Mouse (Mus musculus) heart, embryonic 16.5 days (tissue): ENCODE data around the gene Atp2a3. TPM values are rescaled to one million over a fixed set of nuclear protein-coding genes. Genes with fewer than 3 reads are reported as not detected.

ENCODE experiments used
- ATAC-seq: fragments of 200-750 bp; cut with Nextera tagmentation; replicated peaks from 2 replicates; pipeline ENCODE4 v1.8.0; 2017; ENCODE audit warnings: moderate number of reproducible peaks; ENCODE audit not compliant: insufficient read depth, low FRiP score; ENCODE audit errors: extremely low read depth
- H3K27ac ChIP-seq: fragments of 300-500 bp; sonication (generic); 2 replicates; pipeline ENCODE4 v1.5.1; 2014; ENCODE audit warnings: mild to moderate bottlenecking, low read length, control low read depth, moderate library complexity
- H3K27me3 ChIP-seq: fragments of 300-500 bp; sonication (generic); 2 replicates; pipeline ENCODE4 v1.6.1; 2014; ENCODE audit warnings: low read length, mixed read lengths; ENCODE audit not compliant: control insufficient read depth, insufficient read depth
- H3K36me3 ChIP-seq: fragments of 300-500 bp; sonication (generic); 2 replicates; pipeline ENCODE4 v1.6.1; 2014; ENCODE audit not compliant: control insufficient read depth, insufficient read depth
- H3K4me1 ChIP-seq: fragments of 300-500 bp; sonication (generic); 2 replicates; pipeline ENCODE4 v1.6.1; 2014; ENCODE audit warnings: low read length, mixed read lengths; ENCODE audit not compliant: control insufficient read depth, insufficient read depth
- H3K4me2 ChIP-seq: fragments of 300-500 bp; sonication (generic); 2 replicates; pipeline ENCODE4 v1.6.1; 2014; ENCODE audit warnings: low read depth, mild to moderate bottlenecking, control low read depth, low read length
- H3K4me3 ChIP-seq: fragments of 300-500 bp; sonication (generic); 2 replicates; pipeline ENCODE4 v1.5.1; 2014; ENCODE audit warnings: mild to moderate bottlenecking, control low read depth, low read length
- H3K9ac ChIP-seq: fragments of 300-500 bp; sonication (generic); 2 replicates; pipeline ENCODE4 v1.6.1; 2014; ENCODE audit warnings: low read length, control low read depth
- H3K9me3 ChIP-seq: fragments of 300-500 bp; sonication (generic); replicated peaks from 2 replicates; pipeline ENCODE4 v1.6.1; 2016; ENCODE audit warnings: low read length; ENCODE audit not compliant: control insufficient read depth
- WGBS: fragments of 180-500 bp; shearing (Covaris S2); extraction: QIAGEN DNeasy Blood & Tissue Kit; methylation state at CpG from one replicate; pipeline ENCODE4 v1.1.7; 2014; 5-methylcytosine and 5-hydroxymethylcytosine counted together
- polyA plus RNA-seq: library from polyadenylated mRNA; unstranded; fragments of >200 nt; fragmentation: Nextera tagmentation; extraction: Ambion mirVana; gene quantifications from 2 replicates; pipeline ENCODE4 v1.2.1, GENCODE M21; 2015

Gene Atp2a3
- polyA plus RNA-seq, 1 experiment from 2014 or later, result 14.9 TPM

GRCm38 (mm10) chr11:73007698-73008481 is 46.9 kb downstream of the Atp2a3 start:
- H3K36me3 ChIP-seq, result no peaks in the 10 kb centered on the region
- H3K4me1 ChIP-seq, result peaks cover 23% of the 10 kb centered on the region
- no peaks in the 10 kb centered on the region for H3K9me3 ChIP-seq
- no peak overlapping the region for H3K4me2 ChIP-seq
- H3K27me3 ChIP-seq, result peaks cover 8% of the 10 kb centered on the region; the same call in 1 of the 2 replicates
- H3K4me3 ChIP-seq, result no peak overlapping the region
- H3K27ac ChIP-seq, result 0 out of 2 replicates have a peak overlapping the region, but pooled peaks have one; percentile 9
- 45% methylated on average over 11 of the region's 11 CpGs for WGBS
- 0 out of 2 replicates have a peak, but pooled peaks have one; percentile 26 for ATAC-seq
- no peak overlapping the region for H3K9ac ChIP-seq

GRCm38 (mm10) chr11:73008826-73009225 is 47.9 kb downstream of the Atp2a3 start:
- H3K4me3 ChIP-seq, result no peak overlapping the region
- peaks cover 23% of the 10 kb centered on the region for H3K4me1 ChIP-seq
- peaks cover 8% of the 10 kb centered on the region; the same call in 1 of the 2 replicates for H3K27me3 ChIP-seq
- ATAC-seq, result 0 out of 2 replicates have a peak, but pooled peaks have one; percentile 19
- no peak overlapping the region for H3K27ac ChIP-seq
- H3K9me3 ChIP-seq, result no peaks in the 10 kb centered on the region
- H3K4me2 ChIP-seq, result no peak overlapping the region
- H3K36me3 ChIP-seq, result no peaks in the 10 kb centered on the region
- no peak overlapping the region for H3K9ac ChIP-seq
- 73% methylated on average over 2 of the region's 2 CpGs for WGBS

- Histone ChIP-seq H3K9ac (0 out of 2 replicates have a peak overlapping the region, but pooled peaks have one; percentile 8), H3K27me3 (peaks cover 8% of the 10 kb centered on the region; the same call in 1 of the 2 replicates), H3K4me3 (peak overlapping the region; percentile 12; the same call in 1 of the 2 replicates), H3K36me3 (no peaks in the 10 kb centered on the region), H3K9me3 (no peaks in the 10 kb centered on the region), H3K4me2 (no peak overlapping the region; the same call in 1 of the 2 replicates), H3K4me1 (peaks cover 24% of the 10 kb centered on the region), H3K27ac (no peak overlapping the region; the same call in 1 of the 2 replicates)
- 62% methylated on average over 13 of the region's 13 CpGs for WGBS
- ATAC-seq, result no peak
These were observed 48.7 kb downstream of the Atp2a3 start for GRCm38 (mm10) chr11:73009531-73010274.

- H3K27ac ChIP-seq, result no peak overlapping the region
- no peak overlapping the region for H3K4me2 ChIP-seq
- no peaks in the 10 kb centered on the region for H3K36me3 ChIP-seq
- no peak overlapping the region for H3K4me3 ChIP-seq
- 72% methylated on average over 5 of the region's 5 CpGs for WGBS
- H3K27me3 ChIP-seq, result peaks cover 12% of the 10 kb centered on the region
- no peaks in the 10 kb centered on the region for H3K9me3 ChIP-seq
- H3K9ac ChIP-seq, result no peak overlapping the region
- peaks cover 14% of the 10 kb centered on the region for H3K4me1 ChIP-seq
- no peak for ATAC-seq
These were observed 53.0 kb downstream of the Atp2a3 start for GRCm38 (mm10) chr11:73013981-73014380.

DNA sequence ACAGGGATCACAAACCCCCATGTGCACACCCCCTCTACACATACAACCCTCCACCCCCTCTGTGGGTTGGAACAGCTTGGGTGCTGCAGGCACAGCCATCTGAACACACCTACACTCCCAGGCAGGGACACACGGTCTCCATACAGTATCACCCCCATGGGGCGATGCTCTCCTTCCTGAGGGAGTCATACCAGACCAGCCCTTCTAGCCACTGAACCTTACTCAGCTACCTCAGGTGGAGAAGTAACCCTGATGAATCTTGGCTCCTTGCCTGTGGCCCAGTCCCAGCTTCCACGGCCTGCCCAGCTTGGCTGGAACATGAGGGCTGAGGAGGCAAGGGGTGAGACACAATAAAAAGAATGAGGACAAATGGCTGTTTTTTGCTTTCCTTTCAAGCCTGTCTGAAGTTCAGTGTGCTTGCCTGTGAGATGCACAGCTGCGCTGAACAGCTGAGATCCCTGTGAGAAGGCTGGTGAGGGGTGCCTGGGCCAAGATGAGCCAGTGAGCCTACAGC is 53.9 kb downstream of the Atp2a3 start:
- Histone ChIP-seq H3K4me2 (no peak overlapping the region), H3K9me3 (no peaks in the 10 kb centered on the region), H3K4me1 (peaks cover 19% of the 10 kb centered on the region), H3K27me3 (peaks cover 11% of the 10 kb centered on the region), H3K36me3 (no peaks in the 10 kb centered on the region), H3K9ac (no peak overlapping the region), H3K4me3 (no peak overlapping the region), H3K27ac (no peak overlapping the region; the same call in 1 of the 2 replicates)
- WGBS, result 70% methylated on average over 4 of the region's 4 CpGs
- ATAC-seq, result no peak

- H3K9me3 ChIP-seq, result no peaks in the 10 kb centered on the region
- H3K9ac ChIP-seq, result no peak overlapping the region
- H3K4me1 ChIP-seq, result peaks cover 19% of the 10 kb centered on the region
- no peak overlapping the region for H3K4me3 ChIP-seq
- H3K27me3 ChIP-seq, result peaks cover 15% of the 10 kb centered on the region
- no peaks in the 10 kb centered on the region for H3K36me3 ChIP-seq
- ATAC-seq, result no peak
- H3K4me2 ChIP-seq, result no peak overlapping the region
- WGBS, result 54% methylated on average over 5 of the region's 5 CpGs
- no peak overlapping the region for H3K27ac ChIP-seq
These were observed 54.6 kb downstream of the Atp2a3 start for GRCm38 (mm10) chr11:73015391-73016102.

DNA sequence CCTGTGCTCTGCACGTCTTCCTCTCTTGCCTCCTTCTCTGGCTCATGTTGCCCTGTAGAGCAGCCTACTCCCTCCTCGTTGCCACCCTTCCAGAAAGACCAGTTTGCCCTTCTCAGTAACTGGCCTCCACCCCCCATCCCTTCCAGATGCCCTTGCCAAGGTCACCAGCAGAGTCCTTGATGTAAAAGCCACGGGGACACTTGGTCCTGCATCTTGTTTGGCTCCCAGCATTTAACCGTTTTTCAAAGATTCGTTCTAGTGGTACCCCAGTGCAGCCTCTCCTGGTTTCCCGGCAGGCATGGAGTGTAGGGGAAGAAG is 55.1 kb downstream of the Atp2a3 start:
- WGBS, result 63% methylated on average over 6 of the region's 6 CpGs
- Histone ChIP-seq H3K4me2 (no peak overlapping the region), H3K4me3 (no peak overlapping the region), H3K36me3 (no peaks in the 10 kb centered on the region), H3K9me3 (no peaks in the 10 kb centered on the region), H3K9ac (no peak overlapping the region), H3K27me3 (peaks cover 20% of the 10 kb centered on the region), H3K4me1 (peaks cover 19% of the 10 kb centered on the region), H3K27ac (no peak overlapping the region)
- no peak for ATAC-seq

GRCm38 (mm10) chr11:73018471-73019146 is 57.6 kb downstream of the Atp2a3 start, which contains the start of gene Camkk1:
TSS of gene Camkk1 (plus strand) at chr11:73019008.
- no peak within 1 kb of the TSS for H3K27ac ChIP-seq
- peak within 1 kb of the TSS; percentile 70 for H3K9ac ChIP-seq
- under 1% methylated on average over 57 of the region's 57 CpGs for WGBS
- ATAC-seq, result peak; percentile 92
- H3K27me3 ChIP-seq, result peaks cover 21% of the 10 kb centered on the region
- peak within 1 kb of the TSS; percentile 71 for H3K4me3 ChIP-seq
- H3K36me3 ChIP-seq, result no peaks in the 10 kb centered on the region
- H3K9me3 ChIP-seq, result no peaks in the 10 kb centered on the region
- peak within 1 kb of the TSS; percentile 99 for H3K4me2 ChIP-seq
- H3K4me1 ChIP-seq, result peaks cover 19% of the 10 kb centered on the region
